Mouse (Mus musculus) left cerebral cortex, postnatal 10 days (tissue): ENCODE results near the gene Ccl7. TPM values are rescaled to one million over a fixed set of nuclear protein-coding genes. Genes with fewer than 3 reads are reported as not detected.

Source experiments
- DNase-seq, 2 experiments: peaks; one replicate each; pipeline ENCODE4 v3.0.0; 2021 to 2022; ENCODE audit warnings: low spot score in 2 of 2, mixed read lengths in 1 of 2; ENCODE audit errors: extremely low spot score in 1 of 2
- intact Hi-C: fragments of 180-260 bp; cut with DNase I; formaldehyde crosslinking; loops from one replicate; pipeline ENCODE4 v1.15.1; 2025
- total RNA-seq, 2 experiments: library from RNA; stranded (reverse); gene quantifications; 2 replicates each; pipeline ENCODE4 v1.2.3; 2021

Ccl7 gene
- total RNA-seq, 2 experiments from 2014 or later: not detected

DNA sequence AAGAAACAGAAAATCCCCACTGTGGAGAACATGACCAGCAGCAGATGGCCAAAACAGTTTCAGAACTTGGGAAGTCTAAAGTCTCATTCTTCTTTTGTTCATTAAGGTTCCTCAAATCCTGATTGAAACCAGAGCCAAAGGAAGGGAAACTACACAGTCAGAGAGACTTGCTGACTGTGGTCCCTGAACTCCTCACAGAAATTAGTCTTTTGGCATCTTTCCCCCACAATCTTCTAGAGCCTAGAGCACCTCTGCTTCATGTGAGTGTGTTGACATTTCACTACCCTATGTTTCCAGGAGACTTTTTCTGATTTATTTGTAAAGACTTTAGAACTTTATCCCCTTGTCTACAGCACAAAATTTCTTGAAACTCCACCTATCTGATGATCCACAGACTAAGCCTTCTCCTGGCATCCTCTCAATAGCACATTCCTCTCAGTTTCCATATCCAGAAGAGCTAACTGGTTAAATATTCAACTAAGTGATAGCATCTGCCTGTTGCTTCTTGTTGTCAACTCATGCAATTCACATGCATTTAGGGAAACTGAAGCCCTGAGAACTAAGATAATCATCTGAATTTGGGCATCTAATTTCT is 32.7 kb downstream of the Ccl7 start:
- DNase-seq: no peak
- intact Hi-C loops: no loop called here

DNA sequence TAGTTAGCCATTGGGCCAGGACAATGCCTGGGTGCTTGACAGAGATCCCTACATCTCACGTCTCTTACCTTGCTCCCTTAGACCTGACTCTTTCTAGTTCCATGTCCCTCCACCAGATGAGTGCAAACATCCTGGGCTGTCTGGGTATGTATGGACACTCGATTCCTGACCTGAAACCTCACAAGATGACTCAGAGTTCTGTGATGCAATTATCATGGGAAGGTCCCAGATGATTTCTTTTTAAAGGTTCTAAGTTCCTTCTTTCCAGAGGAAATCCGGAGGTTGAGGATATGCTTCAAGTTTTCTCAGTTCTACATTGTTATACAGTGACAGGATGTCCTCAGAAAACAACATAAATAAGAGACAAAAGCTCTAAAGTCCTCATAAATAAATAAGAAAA is 35.4 kb downstream of the Ccl7 start:
- no peak for DNase-seq
- intact Hi-C loops: no loop called here

DNA sequence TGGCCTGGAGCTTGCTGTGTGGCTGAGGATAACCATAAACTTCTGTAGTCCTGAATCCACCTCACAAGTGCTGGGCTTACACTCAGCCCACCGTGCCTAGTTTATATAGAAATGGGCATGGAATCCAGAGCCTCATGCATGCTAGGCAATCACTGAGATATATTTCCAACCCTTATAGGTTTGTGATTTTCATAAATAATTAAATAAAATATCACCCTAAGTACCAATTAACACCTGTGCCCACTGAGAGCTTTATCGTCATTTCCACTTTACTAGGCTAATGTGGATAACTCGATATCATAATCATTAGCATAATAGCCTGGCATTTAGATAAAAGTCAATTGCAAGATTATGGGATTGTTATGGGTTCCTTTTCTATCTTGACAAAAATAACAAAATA is 38.8 kb downstream of the Ccl7 start:
- no peak for DNase-seq
- intact Hi-C loops: no loop called here

Other genes with a start within 250 kb of the Ccl7 start
- under 1 TPM in 1 of 2 experiments, not detected in 1; 0.12 TPM for gene 5530401A14Rik, start 185.0 kb upstream of the Ccl7 start, total RNA-seq
- gene Asic2, start 77.3 kb upstream of the Ccl7 start, total RNA-seq: 10 to 100 TPM; 82.0 to 86.5 TPM
- not detected for gene Ccl2, start 10.1 kb upstream of the Ccl7 start, total RNA-seq
- not detected for gene Gm17268, start 7.2 kb upstream of the Ccl7 start, total RNA-seq
- gene Ccl11, start 12.1 kb downstream of the Ccl7 start, total RNA-seq: under 1 TPM; 0.32 to 0.87 TPM
- gene Ccl12, start 56.1 kb downstream of the Ccl7 start, total RNA-seq: not detected
- not detected for gene Ccl8, start 69.5 kb downstream of the Ccl7 start, total RNA-seq